ENCODE assay signal across 19 mouse cellular contexts in the genomic region with DNA sequence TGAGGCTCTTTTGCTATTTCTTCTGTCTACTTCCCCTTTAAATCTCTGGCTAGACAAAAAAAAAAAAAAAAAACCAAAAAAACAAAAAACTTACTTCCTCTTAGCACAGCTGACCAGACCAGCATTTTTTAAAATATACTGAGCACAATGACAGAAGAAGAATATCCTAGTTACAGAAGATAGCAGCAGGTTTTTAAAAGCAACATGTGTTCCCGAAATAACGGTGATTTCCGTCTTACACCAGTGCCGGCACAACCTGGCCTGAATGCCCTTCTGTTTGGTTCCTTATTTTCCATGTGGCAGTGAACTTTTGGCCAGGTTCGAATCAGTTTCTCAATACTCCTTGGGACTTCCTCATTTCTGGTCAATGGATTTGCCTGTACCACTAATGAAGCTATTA. TPM values are rescaled to one million over a fixed set of nuclear protein-coding genes. Genes with fewer than 3 reads are reported as not detected.
DNase-seq lines count a peak whose midpoint lies in the region; ATAC-seq lines count a peak whose summit lies in the region.
"Had no signal": no experiment of that assay in that cellular context is flagged by ENCODE, and none has a peak within 500 bp of the region (broad histone marks: within the 10 kb centered on the region; RNA-seq: fewer than 3 reads in every experiment).

No protein-coding gene starts in this region.

- intact Hi-C loops in left cerebral cortex, postnatal 25 days (cut with DNase I), result loop anchor here (5.0 kb wide), 1 partner anchor 43 kb away; no protein-coding TSS in a partner anchor
- intact Hi-C loops in heart, postnatal 10 days (cut with DNase I), result loop anchor here (1.0 to 5.0 kb wide), 3 partner anchors 13 to 148 kb away; partner anchors contain the start of gene Stbd1
- intact Hi-C loops in left cerebral cortex, postnatal 14 days (cut with DNase I), result loop anchor here (5.0 kb wide), 1 partner anchor 148 kb away; no protein-coding TSS in a partner anchor

- ATAC-seq in common myeloid progenitor, adult 5-6 weeks (replicated peaks; ENCODE audit: low read depth, poor library complexity, severe bottlenecking), result peak; percentile 33
- ATAC-seq: midbrain, embryonic 15.5 days had no signal

- peak; percentile 77 for DNase-seq in 416B (ENCODE audit: low read depth)
- DNase-seq in B cell, adult 2 months, result peak; percentile 66
- DNase-seq in monocyte, adult 2 months (ENCODE audit: low read depth in 1 of 2, low spot score in 2 of 2), result peak; percentile 49 to 59
- no peak for DNase-seq in left cerebral cortex, postnatal 25 days (ENCODE audit: low spot score in 2 of 2)
- no peak for DNase-seq in heart, postnatal 10 days
- no peak for DNase-seq in left cerebral cortex, postnatal 14 days (ENCODE audit: low spot score in 2 of 2)
- DNase-seq: cerebellum, adult 9-10 months; gastrocnemius, postnatal 14 days; heart, postnatal 4 days; kidney, adult 11 months; kidney, postnatal 10 days; lung, embryonic 14.5 days; right cerebral cortex, postnatal 4 days; thymus, postnatal 4 days had no signal

RNA-seq across cellular contexts. Expression of gene Scarb2, which starts 2.2 kb away (rescaled TPM):
- 42.8 and 46.9 TPM in 2 replicates for total RNA-seq in common myeloid progenitor, adult 5-6 weeks (2017)
- total RNA-seq in left cerebral cortex, postnatal 25 days (2021), result 10 to 100 TPM; 81.9 to 84.5 TPM
- total RNA-seq in heart, postnatal 10 days (2021), result 10 to 100 TPM; 93.1 to 98.1 TPM
- total RNA-seq in left cerebral cortex, postnatal 14 days (2021), result 10 to 100 TPM; 81.8 to 82.3 TPM

RNA-seq across cellular contexts. Expression of gene Fam47e, which starts 46.0 kb away (rescaled TPM):
- total RNA-seq in common myeloid progenitor, adult 5-6 weeks (2017), result not detected in 2 replicates
- total RNA-seq in left cerebral cortex, postnatal 25 days (2021), result under 1 TPM; 0.30 to 0.34 TPM
- not detected for total RNA-seq in heart, postnatal 10 days (2021)
- total RNA-seq in left cerebral cortex, postnatal 14 days (2021), result under 1 TPM in 1 of 2 experiments, not detected in 1; 0.49 TPM
- total RNA-seq: adrenal gland, adult 18-20 months; gastrocnemius, postnatal 14 days; heart, adult 2 months; heart, postnatal 4 days; megakaryocyte-erythroid progenitor cell, adult 5-6 weeks had no signal

Comparison
In these comparisons a context has a peak if more than half of its experiments do, and no peak if none do; other contexts are left out.
1. DNase-seq: peak in 416B (single experiment), B cell, adult 2 months (2 of 2) and monocyte, adult 2 months (2 of 2); none in left cerebral cortex, postnatal 25 days (0 of 2), heart, postnatal 10 days (0 of 2) and left cerebral cortex, postnatal 14 days (0 of 2).